ENCODE assay signal across 9 mouse cellular contexts in the genomic region with DNA sequence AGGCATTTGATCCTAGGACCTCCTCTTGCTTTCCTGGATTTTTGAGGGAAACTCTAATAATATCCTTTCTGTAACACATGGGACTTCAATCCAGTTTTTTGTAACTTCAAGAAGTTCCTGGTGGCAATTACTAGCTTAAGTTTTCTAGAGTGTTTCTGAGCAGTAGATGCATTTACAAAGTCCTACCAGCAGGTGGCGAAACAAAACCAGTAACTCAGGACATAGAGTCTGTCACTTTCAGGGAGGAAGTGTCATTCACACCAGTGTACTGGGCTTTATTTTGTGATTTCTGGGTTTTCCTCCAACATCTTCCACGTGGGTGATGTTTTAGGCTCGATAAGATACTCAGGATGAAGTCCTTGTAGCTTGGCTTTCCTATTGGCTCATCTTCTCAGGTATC.
DNase-seq lines count a peak whose midpoint lies in the region; ATAC-seq and TF ChIP-seq lines count a peak whose summit lies in the region.
"Had no signal": no experiment of that assay in that cellular context is flagged by ENCODE, and none has a peak within 500 bp of the region (broad histone marks: within the 10 kb centered on the region; RNA-seq: fewer than 3 reads in every experiment).

No protein-coding gene starts in this region.

- no peaks in the 10 kb centered on the region for H3K4me1 ChIP-seq in hindbrain, embryonic 14.5 days (replicated peaks; ENCODE audit: control insufficient read depth, insufficient read depth, low read length)
- no peaks in the 10 kb centered on the region for H3K4me1 ChIP-seq in hindbrain, embryonic 16.5 days (ENCODE audit: control insufficient read depth, insufficient read depth, low read depth, low read length)
- no peaks in the 10 kb centered on the region for H3K4me1 ChIP-seq in MEL (ENCODE audit: control insufficient read depth in 1 of 2, insufficient read depth in 2 of 2, low read length in 2 of 2)
- H3K4me1 ChIP-seq: lung, embryonic 15.5 days had no signal

- TF ChIP-seq RAD21 in MEL (IDR thresholded peaks at IDR 0.05; ENCODE audit: low read depth, low read length) = peak; percentile 78

- intact Hi-C loops in left cerebral cortex, adult 2 months (cut with DNase I) = loop anchor here (5.0 kb wide), 1 partner anchor 1365 kb away; no protein-coding TSS in a partner anchor

- H3K9ac ChIP-seq in hindbrain, embryonic 14.5 days = no peak overlapping the region
- no peak overlapping the region for H3K9ac ChIP-seq in hindbrain, embryonic 16.5 days (ENCODE audit: low read depth, low read length)
- H3K9ac ChIP-seq in MEL (ENCODE audit: control insufficient read depth, low read depth, low read length, poor library complexity, severe bottlenecking) = no peak overlapping the region
- H3K9ac ChIP-seq: lung, embryonic 15.5 days had no signal

- H3K27me3 ChIP-seq in hindbrain, embryonic 14.5 days (ENCODE audit: control insufficient read depth, insufficient read depth, low read length) = no peaks in the 10 kb centered on the region
- H3K27me3 ChIP-seq in hindbrain, embryonic 16.5 days (replicated peaks; ENCODE audit: control insufficient read depth, insufficient read depth, low read length) = no peaks in the 10 kb centered on the region
- H3K27me3 ChIP-seq in C2C12 (ENCODE audit: control insufficient read depth, insufficient read depth, insufficient read length) (no peaks in the 10 kb centered on the region), MEL (ENCODE audit: control insufficient read depth in 1 of 2, insufficient read depth in 2 of 2, low read length in 2 of 2) (no peaks in the 10 kb centered on the region)
- H3K27me3 ChIP-seq: lung, embryonic 15.5 days had no signal

- no peaks in the 10 kb centered on the region for H3K79me2 ChIP-seq in C2C12 (ENCODE audit: control insufficient read depth, insufficient read depth)
- no peaks in the 10 kb centered on the region for H3K79me2 ChIP-seq in MEL (ENCODE audit: control insufficient read depth, insufficient read depth, low read length, poor library complexity)

- no peaks in the 10 kb centered on the region for H3K36me3 ChIP-seq in hindbrain, embryonic 14.5 days (replicated peaks; ENCODE audit: control insufficient read depth, insufficient read depth)
- no peaks in the 10 kb centered on the region for H3K36me3 ChIP-seq in hindbrain, embryonic 16.5 days (ENCODE audit: control insufficient read depth, insufficient read depth, low read length)
- H3K36me3 ChIP-seq in C2C12 (ENCODE audit: control insufficient read depth, insufficient read depth) = no peaks in the 10 kb centered on the region
- H3K36me3 ChIP-seq in MEL (ENCODE audit: control insufficient read depth in 1 of 2, insufficient read depth in 2 of 2, low read length in 2 of 2) = no peaks in the 10 kb centered on the region
- H3K36me3 ChIP-seq: lung, embryonic 15.5 days had no signal

- H3K4me3 ChIP-seq in hindbrain, embryonic 14.5 days (replicated peaks; ENCODE audit: low read length) = no peak overlapping the region
- no peak overlapping the region for H3K4me3 ChIP-seq in hindbrain, embryonic 16.5 days (ENCODE audit: low read length)
- H3K4me3 ChIP-seq in C2C12 (ENCODE audit: insufficient read depth, poor library complexity, severe bottlenecking) (no peak overlapping the region), MEL (ENCODE audit: control insufficient read depth in 1 of 2, insufficient read depth in 1 of 2, low read depth in 2 of 2, low read length in 2 of 2) (no peak overlapping the region)
- H3K4me3 ChIP-seq in left cerebral cortex, adult 2 months = no peak overlapping the region
- H3K4me3 ChIP-seq: erythroblast, embryonic 14.5 days; lung, embryonic 15.5 days had no signal

- H3K79me3 ChIP-seq in C2C12 (ENCODE audit: low read depth) = no peaks in the 10 kb centered on the region

- no peak for TF ChIP-seq EP300 in MEL (IDR thresholded peaks at IDR 0.05; ENCODE audit: low read depth in 1 of 2, low read length in 2 of 2)

- no peaks in the 10 kb centered on the region for H3K9me3 ChIP-seq in hindbrain, embryonic 14.5 days (ENCODE audit: control insufficient read depth, low read length)
- H3K9me3 ChIP-seq in hindbrain, embryonic 16.5 days (ENCODE audit: control insufficient read depth, low read length) = no peaks in the 10 kb centered on the region
- no peaks in the 10 kb centered on the region for H3K9me3 ChIP-seq in MEL (replicated peaks; ENCODE audit: insufficient read depth, low read length)
- H3K9me3 ChIP-seq: lung, embryonic 15.5 days had no signal

- TF ChIP-seq POLR2A in MEL (IDR thresholded peaks at IDR 0.05; ENCODE audit: control insufficient read depth in 1 of 2, insufficient read depth in 1 of 2, low read depth in 1 of 2, low read length in 2 of 2, poor library complexity in 1 of 2) = no peak

- no peak for ATAC-seq in hindbrain, embryonic 14.5 days (ENCODE audit: low FRiP score)
- no peak for ATAC-seq in hindbrain, embryonic 16.5 days

- no peak overlapping the region for H3ac ChIP-seq in C2C12 (ENCODE audit: control insufficient read depth, insufficient read length, low read depth)

- WGBS in hindbrain, embryonic 14.5 days = 11% methylated on average over 3 of the region's 3 CpGs
- WGBS in hindbrain, embryonic 16.5 days = 14% methylated on average over 3 of the region's 3 CpGs

- no peak overlapping the region for H3K27ac ChIP-seq in hindbrain, embryonic 14.5 days
- no peak overlapping the region for H3K27ac ChIP-seq in hindbrain, embryonic 16.5 days (ENCODE audit: low read depth, low read length)
- no peak overlapping the region for H3K27ac ChIP-seq in MEL (ENCODE audit: control insufficient read depth, low read depth, low read length)
- no peak overlapping the region for H3K27ac ChIP-seq in left cerebral cortex, adult 2 months
- H3K27ac ChIP-seq: lung, embryonic 15.5 days had no signal

- peak; percentile 76 for DNase-seq in hindbrain, embryonic 14.5 days (ENCODE audit: low spot score)
- DNase-seq in MEL (ENCODE audit: low read depth, low spot score) = peak; percentile 67
- peak; percentile 54 for DNase-seq in embryo, embryonic 11 days
- peak in 1 of 2 experiments; percentile 43 for DNase-seq in left cerebral cortex, adult 2 months (ENCODE audit: extremely low spot score in 1 of 2, low spot score in 2 of 2)
- peak; percentile 50 to 66 for DNase-seq in right cerebral cortex, postnatal 10 days (ENCODE audit: low spot score in 2 of 2)

- peak; percentile 3 for TF ChIP-seq CTCF in C2C12 (IDR thresholded peaks at IDR 0.05; ENCODE audit: control insufficient read depth, insufficient read depth, insufficient read length)
- TF ChIP-seq CTCF in MEL (IDR thresholded peaks at IDR 0.05 in 2 of 3, conservative IDR thresholded peaks at IDR 0.05 in 1 of 3; ENCODE audit: control insufficient read depth in 1 of 3, insufficient read depth in 1 of 3, low read depth in 2 of 3, low read length in 3 of 3, poor library complexity in 1 of 3, severe bottlenecking in 1 of 3) = peak; percentile 33 to 77 (median 64)
- peak; percentile 77 for TF ChIP-seq CTCF in left cerebral cortex, adult 2 months (IDR thresholded peaks at IDR 0.05)

- no peak overlapping the region for H3K4me2 ChIP-seq in hindbrain, embryonic 14.5 days (replicated peaks)
- no peak overlapping the region for H3K4me2 ChIP-seq in hindbrain, embryonic 16.5 days (ENCODE audit: low read length)
- H3K4me2 ChIP-seq: lung, embryonic 15.5 days had no signal

TF ChIP-seq in C2C12, 6 proteins besides CTCF, POLR2A, EP300 and RAD21:
- TF ChIP-seq MAX (IDR thresholded peaks at IDR 0.05) (no peak), MYOD1 (IDR thresholded peaks at IDR 0.05; ENCODE audit: control insufficient read depth, insufficient read length, low read depth) (no peak), MYOG (IDR thresholded peaks at IDR 0.05; ENCODE audit: control insufficient read depth, extremely low read depth, insufficient read length) (no peak)
TF ChIP-seq in C2C12: peak in this region for 0.

TF ChIP-seq in MEL, 35 proteins besides CTCF, POLR2A, EP300 and RAD21:
- TF ChIP-seq ZC3H11A (IDR thresholded peaks at IDR 0.05; ENCODE audit: low read depth, low read length) (peak; percentile 54), SMC3 (IDR thresholded peaks at IDR 0.05; ENCODE audit: low read depth, low read length) (peak; percentile 78), UBTF (IDR thresholded peaks at IDR 0.05; ENCODE audit: borderline replicate concordance, insufficient read depth, low read depth, low read length) (no peak)

Comparison
In these comparisons a context has a peak if more than half of its experiments do, and no peak if none do; other contexts are left out.
1. CTCF ChIP-seq: peak in every context shown above with its lines; median percentile 77 in left cerebral cortex, adult 2 months; 64 in MEL; 3 in C2C12.